Mouse (Mus musculus) CH12.LX (cell line): ENCODE data around the gene Crip1. TPM values are rescaled to one million over a fixed set of nuclear protein-coding genes. Genes with fewer than 3 reads are reported as not detected.

Experiments
- DNase-seq: peaks from one replicate; pipeline ENCODE4 v3.0.0-alpha.2; 2013; ENCODE audit errors: extremely low read depth
- H3K27ac ChIP-seq: 2 replicates; pipeline ENCODE4 v1.5.1; 2012; ENCODE audit warnings: low read depth, mild to moderate bottlenecking, control low read depth, moderate library complexity; ENCODE audit not compliant: insufficient read depth
- H3K27me3 ChIP-seq: replicated peaks from 2 replicates; pipeline ENCODE3; 2012; ENCODE audit warnings: inconsistent platforms
- H3K36me3 ChIP-seq, 2 experiments: replicated peaks in 1 of 2; 2 replicates each; pipeline versions ENCODE3 to v1.6.1; 2012; ENCODE audit warnings: inconsistent platforms in 1 of 2, low read length in 1 of 2, mild to moderate bottlenecking in 1 of 2, mixed read lengths in 1 of 2, moderate library complexity in 1 of 2; ENCODE audit not compliant: control insufficient read depth in 1 of 2, insufficient read depth in 1 of 2
- H3K4me1 ChIP-seq, 2 experiments: 2 replicates each; pipeline ENCODE4 v1.6.1; 2012; ENCODE audit warnings: inconsistent platforms in 1 of 2, moderate library complexity in 1 of 2; ENCODE audit not compliant: insufficient read depth in 2 of 2, control insufficient read depth in 1 of 2
- H3K4me2 ChIP-seq: 2 replicates; pipeline ENCODE4 v1.6.1; 2012; ENCODE audit warnings: low read depth, mild to moderate bottlenecking, control low read depth; ENCODE audit not compliant: poor library complexity, insufficient read depth, severe bottlenecking
- H3K4me3 ChIP-seq, 3 experiments: fragments of 150-350 bp in 1 of 3; sonication (generic) in 1 of 3; replicated peaks in 1 of 3; 2 replicates each; pipeline versions ENCODE3 to v1.5.1; 2011 to 2012; ENCODE audit warnings: low read depth in 2 of 3, low read length in 2 of 3, mild to moderate bottlenecking in 2 of 3, moderate library complexity in 2 of 3, control low read depth in 1 of 3, improper control_type of control experiment in 1 of 3, inconsistent platforms in 1 of 3, mixed read lengths in 1 of 3; ENCODE audit not compliant: poor library complexity in 1 of 3
- H3K79me2 ChIP-seq: replicated peaks from 2 replicates; pipeline ENCODE4 v1.6.1; 2012; ENCODE audit warnings: mild to moderate bottlenecking, moderate library complexity; ENCODE audit not compliant: control insufficient read depth, poor library complexity, insufficient read depth, severe bottlenecking; ENCODE audit errors: extremely low read depth
- H3K9ac ChIP-seq: 2 replicates; pipeline ENCODE4 v1.6.1; 2012; ENCODE audit warnings: low read depth, mild to moderate bottlenecking, control low read depth, moderate library complexity; ENCODE audit not compliant: insufficient read depth
- H3K9me3 ChIP-seq: replicated peaks from 2 replicates; pipeline ENCODE3; 2012; ENCODE audit warnings: low read length, inconsistent platforms, mixed read lengths
- BHLHE40 ChIP-seq: IDR thresholded peaks from 2 replicates; pipeline ENCODE4 v1.6.1; 2011; ENCODE audit warnings: mild to moderate bottlenecking, low read depth, low read length, improper control_type of control experiment
- CHD1 ChIP-seq: IDR thresholded peaks from 2 replicates; pipeline ENCODE4 v1.6.1; 2012; ENCODE audit warnings: low read depth, low read length, improper control_type of control experiment, inconsistent platforms
- CTCF ChIP-seq, 2 experiments: IDR thresholded peaks in 1 of 2; conservative IDR thresholded peaks in 1 of 2; 2 replicates each; pipeline ENCODE4 v1.5.1; 2011 to 2012; ENCODE audit warnings: low read depth in 2 of 2, low read length in 2 of 2, improper control_type of control experiment in 1 of 2, inconsistent platforms in 1 of 2, mild to moderate bottlenecking in 1 of 2, moderate library complexity in 1 of 2
- E2F4 ChIP-seq: IDR thresholded peaks from 2 replicates; pipeline ENCODE4 v1.6.1; 2011; ENCODE audit warnings: low read depth, low read length, improper control_type of control experiment; ENCODE audit not compliant: insufficient replicate concordance
- ELF1 ChIP-seq: IDR thresholded peaks from 2 replicates; pipeline ENCODE4 v1.6.1; 2014; ENCODE audit warnings: low read depth, mild to moderate bottlenecking, inconsistent platforms, low read length, improper control_type of control experiment
- GABPA ChIP-seq: IDR thresholded peaks from 2 replicates; pipeline ENCODE4 v1.6.1; 2012; ENCODE audit warnings: low read depth, low read length, improper control_type of control experiment, inconsistent platforms; ENCODE audit not compliant: insufficient replicate concordance
- HCFC1 ChIP-seq: IDR thresholded peaks from 2 replicates; pipeline ENCODE4 v1.6.1; 2012; ENCODE audit warnings: low read depth, mild to moderate bottlenecking, inconsistent platforms, low read length, improper control_type of control experiment
- JUND ChIP-seq: conservative IDR thresholded peaks from 2 replicates; pipeline ENCODE4 v1.6.1; 2011; ENCODE audit warnings: low read depth, low read length, improper control_type of control experiment
- KAT2A ChIP-seq: IDR thresholded peaks from 2 replicates; pipeline ENCODE4 v1.6.1; 2012; ENCODE audit warnings: low read length, improper control_type of control experiment, inconsistent platforms; ENCODE audit not compliant: insufficient replicate concordance
- MAFK ChIP-seq: IDR thresholded peaks from 2 replicates; pipeline ENCODE4 v1.6.1; 2011; ENCODE audit warnings: low read length, improper control_type of control experiment; ENCODE audit not compliant: insufficient replicate concordance
- MAX ChIP-seq: IDR thresholded peaks from 2 replicates; pipeline ENCODE4 v1.6.1; 2011; ENCODE audit warnings: low read length, improper control_type of control experiment
- MAZ ChIP-seq: IDR thresholded peaks from 2 replicates; pipeline ENCODE4 v1.6.1; 2012; ENCODE audit warnings: low read depth, mild to moderate bottlenecking, inconsistent platforms, low read length, improper control_type of control experiment, moderate library complexity
- MEF2A ChIP-seq: IDR thresholded peaks from 2 replicates; pipeline ENCODE4 v1.6.1; 2014; ENCODE audit warnings: low read depth, mild to moderate bottlenecking, inconsistent platforms, low read length, improper control_type of control experiment, borderline replicate concordance
- NELFE ChIP-seq: IDR thresholded peaks from 2 replicates; pipeline ENCODE4 v1.6.1; 2011; ENCODE audit warnings: low read depth, low read length, improper control_type of control experiment
- NRF1 ChIP-seq: IDR thresholded peaks from 2 replicates; pipeline ENCODE4 v1.6.1; 2014; ENCODE audit warnings: low read depth, mild to moderate bottlenecking, inconsistent platforms, low read length, improper control_type of control experiment, moderate library complexity
- PAX5 ChIP-seq: IDR thresholded peaks from 2 replicates; pipeline ENCODE4 v1.6.1; 2012; ENCODE audit warnings: low read length, inconsistent platforms, mixed read lengths
- POLR2A ChIP-seq: IDR thresholded peaks from 2 replicates; pipeline ENCODE4 v1.6.1; 2011; ENCODE audit warnings: low read depth, mild to moderate bottlenecking, improper control_type of control experiment, low read length
- POLR2AphosphoS2 ChIP-seq: IDR thresholded peaks from 2 replicates; pipeline ENCODE4 v1.6.1; 2011; ENCODE audit warnings: low read depth, low read length, improper control_type of control experiment
- RAD21 ChIP-seq: IDR thresholded peaks from 2 replicates; pipeline ENCODE4 v1.6.1; 2011; ENCODE audit warnings: low read depth, mild to moderate bottlenecking, low read length, improper control_type of control experiment, moderate library complexity
- SIN3A ChIP-seq: IDR thresholded peaks from 2 replicates; pipeline ENCODE4 v1.6.1; 2012; ENCODE audit warnings: low read length, improper control_type of control experiment, inconsistent platforms
- SMC3 ChIP-seq: IDR thresholded peaks from 2 replicates; pipeline ENCODE4 v1.6.1; 2011; ENCODE audit warnings: low read depth, low read length, improper control_type of control experiment
- TCF12 ChIP-seq: IDR thresholded peaks from 2 replicates; pipeline ENCODE4 v1.6.1; 2014; ENCODE audit warnings: low read depth, mild to moderate bottlenecking, inconsistent platforms, low read length, improper control_type of control experiment
- ZKSCAN1 ChIP-seq: IDR thresholded peaks from 2 replicates; pipeline ENCODE4 v1.6.1; 2012; ENCODE audit warnings: low read depth, inconsistent platforms, low read length, improper control_type of control experiment, borderline replicate concordance
- ZNF384 ChIP-seq: IDR thresholded peaks from 2 replicates; pipeline ENCODE4 v1.6.1; 2012; ENCODE audit warnings: low read depth, low read length, improper control_type of control experiment, inconsistent platforms
- dilution Hi-C: fragments of 300-500 bp; cut with MboI; formaldehyde crosslinking; loops from 2 replicates; pipeline ENCODE4 v1.14.3; 2020; ENCODE audit warnings: low sequenced_read_pairs; ENCODE audit not compliant: extremely low pct_unique_long_range_greater_than_20kb, extremely low pct_ligation_motif_present
- in situ Hi-C: fragments of 300-500 bp; cut with MboI; formaldehyde crosslinking; loops from 3 replicates; pipeline ENCODE4 v1.14.3; 2019; ENCODE audit warnings: low sequenced_read_pairs, low pct_ligation_motif_present, low pct_unique_long_range_greater_than_20kb, mixed read lengths
- polyA plus RNA-seq: library from polyadenylated mRNA; unstranded; fragments of >175 nt; gene quantifications from 2 replicates; pipeline ENCODE4 v1.2.1, GENCODE M21; 2012; ENCODE audit warnings: low read depth; ENCODE audit not compliant: insufficient read length
- total RNA-seq, 2 experiments: library from RNA; depleted of rRNA; stranded (reverse); fragments of 300-350 nt in 1 of 2; fragments of >200 nt in 1 of 2; gene quantifications; 2 replicates each; pipeline ENCODE4 v1.2.3; 2012 to 2014

Gene Crip1
- total and polyA plus RNA-seq, 3 experiments, result 2.0 to 77.2 (median 2.8) TPM

- no peaks in the 10 kb centered on the region for H3K27me3 ChIP-seq
- in situ Hi-C loops (no loop called here), dilution Hi-C loops (no loop called here)
- TF ChIP-seq E2F4, result no peak
- no peak for TF ChIP-seq KAT2A
- no peak for TF ChIP-seq NRF1
- no peak for TF ChIP-seq BHLHE40
- no peak for TF ChIP-seq ZKSCAN1
- no peak for TF ChIP-seq POLR2A
- TF ChIP-seq ELF1, result no peak
- no peaks in the 10 kb centered on the region for H3K79me2 ChIP-seq
- no peak overlapping the region for H3K4me2 ChIP-seq
- no peak overlapping the region for H3K4me3 ChIP-seq
- H3K4me1 ChIP-seq, result no peaks in the 10 kb centered on the region
- no peak overlapping the region for H3K9ac ChIP-seq
- peaks cover 92 to 100% of the 10 kb centered on the region in 2 experiments for H3K36me3 ChIP-seq
- no peaks in the 10 kb centered on the region for H3K9me3 ChIP-seq
- no peak overlapping the region for H3K27ac ChIP-seq
- no peak for DNase-seq
Measured at GRCm38 (mm10) chr12:113133861-113134403, 12.2 kb upstream of the Crip1 start.

- in situ Hi-C loops, result no loop called here
- no peaks in the 10 kb centered on the region for H3K4me1 ChIP-seq
- H3K9ac ChIP-seq, result no peak overlapping the region
- no peak for DNase-seq
- H3K36me3 ChIP-seq, result peaks cover 87 to 100% of the 10 kb centered on the region in 2 experiments
- H3K9me3 ChIP-seq, result peaks cover 4% of the 10 kb centered on the region
- no peak for TF ChIP-seq POLR2AphosphoS2
- TF ChIP-seq SMC3, result no peak
- TF ChIP-seq POLR2A, result no peak
- no peak overlapping the region for H3K4me3 ChIP-seq
- no peaks in the 10 kb centered on the region for H3K79me2 ChIP-seq
- no peaks in the 10 kb centered on the region for H3K27me3 ChIP-seq
- dilution Hi-C loops, result no loop called here
- H3K4me2 ChIP-seq, result no peak overlapping the region
- no peak overlapping the region for H3K27ac ChIP-seq
Measured at GRCm38 (mm10) chr12:113134502-113134901, 11.6 kb upstream of the Crip1 start.

DNA sequence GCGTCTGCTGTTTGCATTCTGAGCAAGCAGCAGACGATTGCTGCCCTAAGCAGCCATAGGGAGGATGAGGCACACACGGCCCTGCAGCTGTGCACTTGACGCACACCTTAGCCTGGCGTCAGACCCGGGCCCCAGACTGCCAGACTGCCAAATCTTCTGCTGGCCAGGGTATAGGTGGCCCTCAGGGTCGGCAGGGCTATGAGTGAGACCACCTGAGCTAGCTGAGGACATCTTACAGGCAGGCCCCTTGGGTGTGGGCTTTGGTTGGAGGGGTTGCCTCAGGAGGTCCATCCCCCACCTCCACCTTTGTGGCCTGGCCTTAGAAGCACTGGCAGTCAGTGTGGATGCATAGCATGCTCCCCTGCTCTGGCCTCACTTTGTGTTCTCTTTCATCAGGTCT, 10.7 kb upstream of the Crip1 start:
- no peaks in the 10 kb centered on the region for H3K27me3 ChIP-seq
- DNase-seq, result no peak
- in situ Hi-C loops, result no loop called here
- no peak overlapping the region for H3K27ac ChIP-seq
- H3K4me3 ChIP-seq, result no peak overlapping the region
- no peak overlapping the region for H3K4me2 ChIP-seq
- H3K4me1 ChIP-seq, result no peaks in the 10 kb centered on the region
- dilution Hi-C loops, result no loop called here
- peaks cover 13% of the 10 kb centered on the region for H3K9me3 ChIP-seq
- no peak overlapping the region for H3K9ac ChIP-seq
- peaks cover 78 to 99% of the 10 kb centered on the region in 2 experiments for H3K36me3 ChIP-seq
- TF ChIP-seq GABPA (no peak), NELFE (no peak), KAT2A (no peak), ZNF384 (no peak), PAX5 (no peak), CHD1 (no peak), SIN3A (no peak), RAD21 (no peak), TCF12 (no peak), JUND (no peak), MEF2A (no peak), NRF1 (no peak), HCFC1 (no peak), MAX (no peak), CTCF (conservative IDR thresholded peaks at IDR 0.05 in 1 of 2, IDR thresholded peaks at IDR 0.05 in 1 of 2; ENCODE audit: low read depth in 2 of 2, low read length in 2 of 2) (no peak), MAFK (no peak), MAZ (no peak)
- H3K79me2 ChIP-seq, result no peaks in the 10 kb centered on the region
